Mouse (Mus musculus) MEL (cell line): ENCODE data around the gene Borcs8.

Source experiments
- CHD1 ChIP-seq: IDR thresholded peaks from 2 replicates; pipeline ENCODE4 v1.6.1; 2012; ENCODE audit warnings: low read depth, mild to moderate bottlenecking, inconsistent platforms, low read length, improper control_type of control experiment
- CTCF ChIP-seq, 3 experiments: IDR thresholded peaks in 2 of 3; conservative IDR thresholded peaks in 1 of 3; 2 replicates each; pipeline ENCODE4 v1.5.1; 2011 to 2012; ENCODE audit warnings: low read length in 3 of 3, low read depth in 2 of 3, mild to moderate bottlenecking in 2 of 3, improper control_type of control experiment in 1 of 3, inconsistent platforms in 1 of 3, mixed read lengths in 1 of 3, moderate library complexity in 1 of 3; ENCODE audit not compliant: control insufficient read depth in 1 of 3, insufficient read depth in 1 of 3, poor library complexity in 1 of 3, severe bottlenecking in 1 of 3
- ELF1 ChIP-seq: IDR thresholded peaks from 2 replicates; pipeline ENCODE4 v1.6.1; 2014; ENCODE audit warnings: low read depth, mild to moderate bottlenecking, inconsistent platforms, low read length, improper control_type of control experiment, moderate library complexity
- GATA1 ChIP-seq: IDR thresholded peaks from 2 replicates; pipeline ENCODE4 v1.6.1; 2011; ENCODE audit warnings: low read depth, low read length, improper control_type of control experiment
- MAFK ChIP-seq: IDR thresholded peaks from 2 replicates; pipeline ENCODE4 v1.6.1; 2011; ENCODE audit warnings: low read depth, mild to moderate bottlenecking, low read length, improper control_type of control experiment, borderline replicate concordance
- MAX ChIP-seq: IDR thresholded peaks from 2 replicates; pipeline ENCODE4 v1.6.1; 2011; ENCODE audit warnings: low read length, improper control_type of control experiment
- NELFE ChIP-seq: IDR thresholded peaks from 2 replicates; pipeline ENCODE4 v1.6.1; 2011; ENCODE audit warnings: low read depth, low read length, improper control_type of control experiment
- POLR2A ChIP-seq, 2 experiments: IDR thresholded peaks; 2 replicates each; pipeline ENCODE4 v1.6.1; 2011 to 2012; ENCODE audit warnings: low read length in 2 of 2, mild to moderate bottlenecking in 2 of 2, control low read depth in 1 of 2, improper control_type of control experiment in 1 of 2, low read depth in 1 of 2, moderate library complexity in 1 of 2; ENCODE audit not compliant: control insufficient read depth in 1 of 2, insufficient read depth in 1 of 2, poor library complexity in 1 of 2
- POLR2AphosphoS2 ChIP-seq: IDR thresholded peaks from 2 replicates; pipeline ENCODE4 v1.6.1; 2011; ENCODE audit warnings: low read length, improper control_type of control experiment
- TAL1 ChIP-seq: IDR thresholded peaks from 2 replicates; pipeline ENCODE4 v1.6.1; 2012; ENCODE audit warnings: mild to moderate bottlenecking, inconsistent platforms, low read length, moderate library complexity, mixed read lengths
- USF1 ChIP-seq: IDR thresholded peaks from 2 replicates; pipeline ENCODE4 v1.6.1; 2014; ENCODE audit warnings: low read depth, mild to moderate bottlenecking, inconsistent platforms, low read length, improper control_type of control experiment, moderate library complexity
- ZKSCAN1 ChIP-seq: IDR thresholded peaks from 2 replicates; pipeline ENCODE4 v1.6.1; 2012; ENCODE audit warnings: low read depth, mild to moderate bottlenecking, inconsistent platforms, low read length, improper control_type of control experiment, moderate library complexity

DNA sequence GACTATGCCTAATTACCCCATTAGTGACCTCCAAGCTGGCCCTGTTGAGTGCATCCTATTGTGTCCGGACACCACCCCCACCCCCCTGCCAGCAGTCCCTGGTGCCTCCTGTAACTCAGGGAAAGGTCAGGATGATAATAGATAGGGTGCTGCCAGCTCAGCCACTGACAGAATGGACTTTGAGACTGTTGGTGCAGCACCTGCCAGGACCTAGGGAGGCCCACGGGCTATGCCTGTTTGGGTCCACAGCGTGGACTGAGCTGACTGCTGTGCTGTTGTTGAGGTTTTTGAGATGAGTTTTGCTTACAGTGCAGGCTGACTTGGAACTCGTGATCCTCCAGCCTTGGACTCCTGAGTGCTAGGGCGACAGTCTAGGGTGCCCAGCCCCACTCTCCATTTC lies 53.9 kb downstream of the Borcs8 start:
- TF ChIP-seq CTCF (IDR thresholded peaks at IDR 0.05 in 2 of 3, conservative IDR thresholded peaks at IDR 0.05 in 1 of 3; ENCODE audit: control insufficient read depth in 1 of 3, insufficient read depth in 1 of 3, low read depth in 2 of 3, low read length in 3 of 3, poor library complexity in 1 of 3, severe bottlenecking in 1 of 3), result no peak
- no peak for TF ChIP-seq POLR2AphosphoS2
- TF ChIP-seq GATA1, result no peak
- TF ChIP-seq NELFE, result no peak
- TF ChIP-seq TAL1, result no peak
- no peak for TF ChIP-seq MAFK
- no peak for TF ChIP-seq ELF1
- TF ChIP-seq CHD1, result no peak
- TF ChIP-seq POLR2A (IDR thresholded peaks at IDR 0.05; ENCODE audit: control insufficient read depth in 1 of 2, insufficient read depth in 1 of 2, low read depth in 1 of 2, low read length in 2 of 2, poor library complexity in 1 of 2), result no peak
- TF ChIP-seq MAX, result no peak
- TF ChIP-seq ZKSCAN1, result no peak
- no peak for TF ChIP-seq USF1
